Mouse (Mus musculus) E14TG2a.4 (cell line): ENCODE data around the gene Tagap1.
"Not testable (repeated sequence)": the region's sequence is repeated elsewhere in the genome, so short reads cannot be mapped to it uniquely, and the experiment has no call there.

Experiments
- CTCF ChIP-seq: conservative IDR thresholded peaks from 2 replicates; pipeline ENCODE4 v1.5.1; 2014; ENCODE audit warnings: low read length
- NANOG ChIP-seq: IDR thresholded peaks from 2 replicates; pipeline ENCODE4 v1.6.1; 2014; ENCODE audit warnings: borderline replicate concordance, low read length, mixed read lengths
- POU5F1 ChIP-seq: IDR thresholded peaks from 2 replicates; pipeline ENCODE4 v1.6.1; 2014; ENCODE audit warnings: low read length, borderline replicate concordance

GRCm38 (mm10) chr17:6970334-6970733, 9.4 kb upstream of the Tagap1 start, which contains the start of gene Rnaset2b:
- not testable (repeated sequence) for TF ChIP-seq CTCF, POU5F1, NANOG
